13 mouse cellular contexts compared by ENCODE assay signal in the genomic region with DNA sequence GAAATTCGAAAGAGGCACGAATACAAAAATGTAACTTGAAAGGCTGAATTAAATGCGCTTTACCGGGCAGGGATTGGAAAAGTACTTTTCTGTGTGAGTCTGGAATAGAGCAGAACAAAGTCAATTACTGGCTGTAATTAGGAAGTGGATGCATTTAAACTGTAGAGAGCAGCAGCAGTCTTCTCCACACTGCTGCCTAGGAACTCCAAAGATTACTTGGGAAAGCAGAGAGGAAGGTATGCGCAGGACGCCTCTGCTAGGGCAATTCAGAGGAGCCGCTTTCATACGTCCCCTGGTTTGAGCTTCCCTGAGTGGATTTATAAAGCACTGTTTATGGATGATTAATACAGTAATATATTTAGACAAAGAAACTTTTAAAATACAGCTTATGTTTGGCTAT.
A peak's percentile ranks its signal among the peaks of the same experiment; 100 is the strongest.
DNase-seq lines count a peak whose midpoint lies in the region; ATAC-seq and TF ChIP-seq lines count a peak whose summit lies in the region.
"Had no signal": no experiment of that assay in that cellular context is flagged by ENCODE, and none has a peak within 500 bp of the region (broad histone marks: within the 10 kb centered on the region; RNA-seq: fewer than 3 reads in every experiment).

No protein-coding gene starts in this region.

- H3K4me2 ChIP-seq in intestine, postnatal 0 days (replicated peaks; ENCODE audit: low read depth) = no peak overlapping the region
- H3K4me2 ChIP-seq in intestine, embryonic 15.5 days (replicated peaks) = no peak overlapping the region
- no peak overlapping the region for H3K4me2 ChIP-seq in midbrain, embryonic 14.5 days (ENCODE audit: low read length)
- peak overlapping the region; percentile 44 for H3K4me2 ChIP-seq in embryonic facial prominence, embryonic 13.5 days
- H3K4me2 ChIP-seq in limb, embryonic 14.5 days (replicated peaks; ENCODE audit: low read depth, low read length, severe bottlenecking) = no peak overlapping the region
- H3K4me2 ChIP-seq: lung, embryonic 15.5 days; neural tube, embryonic 12.5 days had no signal

- 72% methylated on average over 8 of the region's 8 CpGs for WGBS in intestine, postnatal 0 days
- WGBS in intestine, embryonic 15.5 days = 68% methylated on average over 8 of the region's 8 CpGs
- WGBS in midbrain, embryonic 14.5 days = 75% methylated on average over 8 of the region's 8 CpGs
- WGBS in midbrain, embryonic 10.5 days = 72% methylated on average over 8 of the region's 8 CpGs
- 29% methylated on average over 8 of the region's 8 CpGs for WGBS in embryonic facial prominence, embryonic 13.5 days
- 46% methylated on average over 8 of the region's 8 CpGs for WGBS in limb, embryonic 14.5 days

- no peaks in the 10 kb centered on the region for H3K27me3 ChIP-seq in intestine, postnatal 0 days (replicated peaks; ENCODE audit: control insufficient read depth, insufficient read depth, low read length)
- H3K27me3 ChIP-seq in intestine, embryonic 15.5 days (replicated peaks) = no peaks in the 10 kb centered on the region
- H3K27me3 ChIP-seq in midbrain, embryonic 14.5 days (ENCODE audit: control insufficient read depth, insufficient read depth, low read length) = no peaks in the 10 kb centered on the region
- no peaks in the 10 kb centered on the region for H3K27me3 ChIP-seq in midbrain, embryonic 10.5 days (ENCODE audit: low read depth, poor library complexity, severe bottlenecking)
- H3K27me3 ChIP-seq in embryonic facial prominence, embryonic 13.5 days = no peaks in the 10 kb centered on the region
- no peaks in the 10 kb centered on the region for H3K27me3 ChIP-seq in limb, embryonic 14.5 days (ENCODE audit: control insufficient read depth, insufficient read depth, low read length)
- H3K27me3 ChIP-seq: lung, embryonic 15.5 days; neural tube, embryonic 12.5 days had no signal

- H3K9me3 ChIP-seq in intestine, postnatal 0 days (ENCODE audit: control insufficient read depth) = no peaks in the 10 kb centered on the region
- H3K9me3 ChIP-seq in intestine, embryonic 15.5 days = no peaks in the 10 kb centered on the region
- H3K9me3 ChIP-seq in midbrain, embryonic 14.5 days (ENCODE audit: control insufficient read depth, low read length) = no peaks in the 10 kb centered on the region
- no peaks in the 10 kb centered on the region for H3K9me3 ChIP-seq in midbrain, embryonic 10.5 days (replicated peaks)
- H3K9me3 ChIP-seq in embryonic facial prominence, embryonic 13.5 days = no peaks in the 10 kb centered on the region
- no peaks in the 10 kb centered on the region for H3K9me3 ChIP-seq in limb, embryonic 14.5 days (ENCODE audit: control insufficient read depth, low read length)
- H3K9me3 ChIP-seq: lung, embryonic 15.5 days; neural tube, embryonic 12.5 days had no signal

- DNase-seq in midbrain, embryonic 14.5 days = peak; percentile 30
- no peak for DNase-seq in midbrain, embryonic 10.5 days (ENCODE audit: low spot score)
- peak; percentile 9 for DNase-seq in limb, embryonic 14.5 days (ENCODE audit: low spot score)
- DNase-seq in ovary, postnatal 36 days (ENCODE audit: low spot score) = no peak
- no peak for DNase-seq in heart, adult 18-20 months
- DNase-seq: cerebellum, adult 18-20 months; heart, postnatal 36 days had no signal

- H3K27ac ChIP-seq in intestine, postnatal 0 days (ENCODE audit: low read depth, low read length) = no peak overlapping the region
- H3K27ac ChIP-seq in intestine, embryonic 15.5 days = no peak overlapping the region
- H3K27ac ChIP-seq in midbrain, embryonic 14.5 days (replicated peaks; ENCODE audit: low read depth, low read length) = no peak overlapping the region
- H3K27ac ChIP-seq in midbrain, embryonic 10.5 days (replicated peaks) = no peak overlapping the region
- peak overlapping the region; percentile 33; the same call in 1 of the 2 replicates for H3K27ac ChIP-seq in embryonic facial prominence, embryonic 13.5 days
- H3K27ac ChIP-seq in limb, embryonic 14.5 days (replicated peaks; ENCODE audit: low read depth, low read length) = no peak overlapping the region
- H3K27ac ChIP-seq: lung, embryonic 15.5 days; neural tube, embryonic 12.5 days had no signal

- ATAC-seq in intestine, postnatal 0 days = no peak
- ATAC-seq in intestine, embryonic 15.5 days = no peak
- no peak for ATAC-seq in midbrain, embryonic 14.5 days (ENCODE audit: low FRiP score, low TSS enrichment)
- ATAC-seq in embryonic facial prominence, embryonic 13.5 days (ENCODE audit: insufficient number of reproducible peaks, insufficient read depth, low FRiP score, low TSS enrichment, low read depth) = no peak
- ATAC-seq in limb, embryonic 14.5 days (ENCODE audit: low FRiP score, low read depth) = no peak
- ATAC-seq: activated CD4-positive, CD25-positive, alpha-beta regulatory T cell, adult 4 months had no signal

- no peaks in the 10 kb centered on the region for H3K36me3 ChIP-seq in intestine, postnatal 0 days (ENCODE audit: control insufficient read depth, insufficient read depth)
- no peaks in the 10 kb centered on the region for H3K36me3 ChIP-seq in intestine, embryonic 15.5 days
- H3K36me3 ChIP-seq in midbrain, embryonic 14.5 days (ENCODE audit: control insufficient read depth, insufficient read depth, low read length) = no peaks in the 10 kb centered on the region
- no peaks in the 10 kb centered on the region for H3K36me3 ChIP-seq in midbrain, embryonic 10.5 days
- no peaks in the 10 kb centered on the region for H3K36me3 ChIP-seq in embryonic facial prominence, embryonic 13.5 days
- no peaks in the 10 kb centered on the region for H3K36me3 ChIP-seq in limb, embryonic 14.5 days (ENCODE audit: control insufficient read depth, insufficient read depth, low read length)
- H3K36me3 ChIP-seq: lung, embryonic 15.5 days; neural tube, embryonic 12.5 days had no signal

- no peak for TF ChIP-seq POLR2A in limb, embryonic 14.5 days (IDR thresholded peaks at IDR 0.05; ENCODE audit: borderline replicate concordance, extremely low read depth, insufficient read depth, insufficient read length)

- H3K4me1 ChIP-seq in intestine, postnatal 0 days (replicated peaks; ENCODE audit: control insufficient read depth, insufficient read depth, low read length) = no peaks in the 10 kb centered on the region
- no peaks in the 10 kb centered on the region for H3K4me1 ChIP-seq in intestine, embryonic 15.5 days (replicated peaks)
- no peaks in the 10 kb centered on the region for H3K4me1 ChIP-seq in midbrain, embryonic 14.5 days (ENCODE audit: control insufficient read depth, insufficient read depth, low read length)
- H3K4me1 ChIP-seq in midbrain, embryonic 10.5 days = peaks cover 8% of the 10 kb centered on the region; the same call in 1 of the 2 replicates
- peaks cover 3% of the 10 kb centered on the region; the same call in 1 of the 2 replicates for H3K4me1 ChIP-seq in embryonic facial prominence, embryonic 13.5 days
- no peaks in the 10 kb centered on the region for H3K4me1 ChIP-seq in limb, embryonic 14.5 days (ENCODE audit: control insufficient read depth, insufficient read depth, low read length)
- H3K4me1 ChIP-seq: lung, embryonic 15.5 days; neural tube, embryonic 12.5 days had no signal

- H3K4me3 ChIP-seq in intestine, postnatal 0 days (ENCODE audit: low read depth, low read length) = no peak overlapping the region
- H3K4me3 ChIP-seq in intestine, embryonic 15.5 days (replicated peaks) = no peak overlapping the region
- H3K4me3 ChIP-seq in midbrain, embryonic 14.5 days (replicated peaks; ENCODE audit: low read depth, low read length) = no peak overlapping the region
- H3K4me3 ChIP-seq in midbrain, embryonic 10.5 days = no peak overlapping the region
- peak overlapping the region; percentile 20; the same call in 1 of the 2 replicates for H3K4me3 ChIP-seq in embryonic facial prominence, embryonic 13.5 days
- no peak overlapping the region for H3K4me3 ChIP-seq in limb, embryonic 14.5 days (replicated peaks; ENCODE audit: low read length)
- H3K4me3 ChIP-seq: lung, embryonic 15.5 days; neural tube, embryonic 12.5 days had no signal

- TF ChIP-seq CTCF in intestine, postnatal 0 days (IDR thresholded peaks at IDR 0.05; ENCODE audit: low read depth) = peak; percentile 52

- no peak overlapping the region for H3K9ac ChIP-seq in intestine, postnatal 0 days (ENCODE audit: low read depth, low read length)
- no peak overlapping the region for H3K9ac ChIP-seq in intestine, embryonic 15.5 days
- H3K9ac ChIP-seq in midbrain, embryonic 14.5 days (replicated peaks; ENCODE audit: low read length) = no peak overlapping the region
- H3K9ac ChIP-seq in embryonic facial prominence, embryonic 13.5 days = no peak overlapping the region
- no peak overlapping the region for H3K9ac ChIP-seq in limb, embryonic 14.5 days (ENCODE audit: low read depth, low read length, severe bottlenecking)
- H3K9ac ChIP-seq: lung, embryonic 15.5 days; neural tube, embryonic 12.5 days had no signal

Comparison
In these comparisons a context has a peak if more than half of its experiments do, and no peak if none do; other contexts are left out.
1. DNase-seq: peak in midbrain, embryonic 14.5 days (single experiment) and limb, embryonic 14.5 days (single experiment); none in midbrain, embryonic 10.5 days (single experiment), ovary, postnatal 36 days (single experiment) and heart, adult 18-20 months (0 of 2).